Mouse (Mus musculus) kidney, adult 2 months (tissue): ENCODE measurements at regions not wholly inside any gene's neighbourhood (a gene's known extent, or its start where the extent isn't known, plus 50 kb on each side); places are given as distances from the start of the nearest gene placed in this dataset.

Experiments used
- CTCF ChIP-seq: fragments of 200-500 bp; conservative IDR thresholded peaks from 2 replicates; pipeline ENCODE4 v1.5.1; 2011; ENCODE audit warnings: low read depth, mild to moderate bottlenecking, control low read depth, low read length, moderate library complexity, mixed read lengths; ENCODE audit not compliant: insufficient read depth, insufficient read length
- POLR2A ChIP-seq: fragments of 200-500 bp; IDR thresholded peaks from one replicate; pipeline ENCODE4 v1.6.1; 2011; ENCODE audit warnings: low read depth, low read length, control low read depth

DNA sequence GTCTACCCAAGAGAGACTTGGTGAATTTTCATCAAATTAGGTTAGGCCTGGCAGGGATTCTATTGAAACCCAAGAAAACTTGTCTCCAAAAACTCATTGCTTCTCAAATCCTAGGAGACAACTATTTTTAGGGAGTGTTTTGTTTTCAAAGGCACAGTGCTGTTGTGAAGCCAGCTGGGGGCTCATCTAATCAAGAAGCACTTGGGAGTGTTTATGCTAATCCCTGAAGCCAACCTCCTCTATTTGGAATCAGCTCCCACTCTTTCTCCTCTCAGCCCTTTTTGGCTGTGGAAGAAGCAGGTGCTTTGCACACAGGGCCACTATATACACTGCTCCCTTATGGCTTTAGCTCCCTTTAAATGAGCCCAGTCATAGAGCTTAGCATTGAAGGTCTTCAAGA is 64.0 kb upstream of the Adcy1 start:
- TF ChIP-seq CTCF: no peak
- no peak for TF ChIP-seq POLR2A
